Mouse (Mus musculus) spleen, adult 12 weeks (tissue): ENCODE measurements around the gene Hoxc9.

Experiments used
- DNase-seq: peaks from one replicate; pipeline ENCODE4 v3.0.0; 2022; ENCODE audit warnings: low spot score

Gene Hoxc9

DNA sequence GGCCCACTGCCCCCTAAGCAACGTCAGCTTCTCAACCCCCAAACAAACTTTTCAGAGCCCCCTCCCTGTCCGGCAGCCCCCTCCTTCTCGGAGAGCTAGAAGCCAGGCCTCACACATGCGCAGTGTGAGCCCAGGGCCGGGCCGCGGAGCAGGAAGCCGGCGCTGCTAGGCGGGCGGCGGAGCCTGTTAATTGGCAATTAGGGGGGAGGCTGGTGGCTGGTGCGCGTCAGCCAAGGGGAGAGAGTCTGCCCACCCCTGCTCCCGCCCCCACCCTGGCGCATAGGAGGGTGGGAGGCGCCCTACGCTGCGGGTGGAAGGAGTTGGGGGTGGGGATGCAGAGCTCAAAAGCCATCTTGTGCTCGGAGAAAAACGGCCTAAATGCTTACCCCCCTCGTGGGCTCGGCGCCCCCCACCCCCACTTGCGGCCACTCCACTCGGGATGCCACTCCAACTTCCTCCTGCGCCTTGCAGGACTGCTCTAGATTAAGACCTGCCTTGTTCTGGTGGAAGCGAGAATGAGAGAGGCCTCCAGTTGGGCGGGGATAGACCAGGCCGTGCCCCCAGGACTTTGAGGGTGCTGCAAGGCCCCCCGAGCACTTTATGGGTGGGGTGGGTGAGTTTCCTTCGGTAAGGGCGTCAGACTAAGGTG is 23.1 kb downstream of the Hoxc9 start:
- DNase-seq, result no peak

DNA sequence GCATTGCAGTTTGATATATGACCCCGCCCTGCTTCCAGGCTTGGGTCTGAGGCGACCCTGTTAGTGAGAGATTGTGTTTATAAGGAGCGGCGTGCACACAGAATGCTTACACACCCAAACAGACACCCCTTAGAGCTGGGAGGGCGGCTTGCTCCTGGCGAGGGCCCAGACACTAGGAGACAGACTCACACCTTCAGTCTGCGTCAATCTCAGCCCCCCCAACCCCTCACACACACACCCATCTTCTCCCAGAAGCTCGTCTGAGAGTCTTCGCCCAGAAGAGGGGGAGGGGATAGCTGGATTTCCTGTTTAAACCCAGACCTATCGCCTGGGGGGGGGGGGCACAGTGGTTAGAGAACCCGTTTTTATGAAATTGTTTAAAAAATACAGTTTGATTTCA is 23.7 kb downstream of the Hoxc9 start:
- DNase-seq, result no peak

DNA sequence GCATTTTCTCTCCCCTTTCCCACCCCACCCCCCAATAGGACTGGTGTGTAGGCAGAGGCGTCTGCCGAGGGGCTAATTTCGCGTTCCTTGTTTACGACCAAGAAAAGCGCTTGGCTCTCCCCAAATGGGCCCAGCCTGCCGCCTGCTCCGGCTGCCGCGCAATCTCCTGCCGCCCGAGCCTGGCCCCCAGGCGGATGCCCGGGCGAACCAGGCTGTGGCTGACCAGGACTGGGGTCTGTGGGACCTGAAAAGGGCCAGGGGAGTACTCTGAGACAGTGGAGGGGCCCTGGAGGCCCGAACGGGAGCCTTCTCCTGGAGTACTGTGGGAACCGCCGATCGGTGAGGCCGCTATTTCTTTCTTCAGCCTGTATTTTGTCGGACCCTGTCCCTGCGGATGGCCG is 24.3 kb downstream of the Hoxc9 start:
- no peak for DNase-seq

DNA sequence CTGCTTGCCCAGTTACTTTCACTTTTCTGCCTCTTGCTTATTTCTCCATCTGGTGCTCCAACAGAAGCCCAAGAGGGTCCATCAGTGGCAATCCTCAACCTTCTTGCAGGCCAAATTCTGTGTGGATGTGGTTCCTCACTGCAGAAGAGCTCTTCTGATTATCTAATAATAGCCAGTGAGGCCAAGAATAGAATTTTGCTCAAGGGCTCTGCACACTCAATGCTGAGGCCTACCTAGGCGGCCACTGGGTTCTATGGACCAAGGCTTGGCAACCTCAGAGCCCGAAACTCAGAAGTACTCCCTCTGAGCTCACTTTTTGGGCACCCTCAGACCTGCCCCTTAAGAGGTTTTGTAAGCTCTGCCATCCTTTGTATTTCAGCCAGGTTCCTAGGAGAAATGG is 25.1 kb downstream of the Hoxc9 start:
- DNase-seq, result no peak

DNA sequence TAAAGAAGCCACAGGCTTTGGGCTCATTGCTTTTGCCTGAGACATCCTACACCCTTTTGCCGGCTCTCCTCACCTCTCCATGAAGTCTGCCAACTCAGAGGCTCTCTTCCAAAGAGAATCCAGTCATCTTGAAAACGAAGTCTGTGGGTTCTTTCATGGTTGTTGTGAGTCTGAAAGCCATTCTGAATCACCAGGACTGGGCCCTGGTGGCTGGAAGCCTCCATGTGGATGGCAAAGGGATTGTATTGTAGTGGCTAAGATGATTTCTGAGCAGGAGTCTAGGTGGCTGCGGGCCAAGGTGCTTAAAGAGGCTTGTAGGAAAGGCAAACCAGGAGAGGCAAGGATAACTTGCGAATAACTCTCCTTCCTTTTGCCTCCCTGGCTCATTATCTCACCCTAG is 25.9 kb downstream of the Hoxc9 start:
- no peak for DNase-seq

DNA sequence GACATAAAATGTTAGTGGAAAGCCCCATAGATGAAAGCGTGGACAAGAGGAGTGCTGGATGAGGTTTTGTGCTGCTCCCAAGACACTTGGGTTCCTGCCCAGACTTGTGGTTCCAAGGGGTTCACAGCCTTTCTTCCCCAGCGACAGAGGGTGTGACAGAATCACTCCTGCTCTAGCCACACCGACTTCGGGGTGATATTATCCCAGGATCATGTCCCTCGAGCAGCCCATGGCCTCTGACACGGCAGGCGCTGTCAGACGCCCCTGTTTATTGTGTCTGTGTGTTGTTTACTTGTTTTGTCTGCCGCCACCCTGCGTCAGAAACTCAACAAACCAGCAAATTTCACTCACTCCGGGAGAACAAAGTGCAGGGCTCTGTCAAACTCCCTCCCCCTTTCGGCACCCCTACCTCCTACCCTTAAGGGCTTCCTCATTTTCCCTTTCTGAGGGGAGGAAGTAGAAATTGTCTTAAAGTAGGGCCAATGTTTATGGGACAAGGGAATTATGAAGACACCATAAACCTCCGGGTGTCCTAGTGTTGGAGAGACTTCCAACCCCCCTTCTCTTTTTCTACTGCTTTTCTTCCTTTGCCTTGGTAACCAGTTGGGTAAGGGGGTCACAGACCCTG is 26.7 kb downstream of the Hoxc9 start:
- no peak for DNase-seq

DNA sequence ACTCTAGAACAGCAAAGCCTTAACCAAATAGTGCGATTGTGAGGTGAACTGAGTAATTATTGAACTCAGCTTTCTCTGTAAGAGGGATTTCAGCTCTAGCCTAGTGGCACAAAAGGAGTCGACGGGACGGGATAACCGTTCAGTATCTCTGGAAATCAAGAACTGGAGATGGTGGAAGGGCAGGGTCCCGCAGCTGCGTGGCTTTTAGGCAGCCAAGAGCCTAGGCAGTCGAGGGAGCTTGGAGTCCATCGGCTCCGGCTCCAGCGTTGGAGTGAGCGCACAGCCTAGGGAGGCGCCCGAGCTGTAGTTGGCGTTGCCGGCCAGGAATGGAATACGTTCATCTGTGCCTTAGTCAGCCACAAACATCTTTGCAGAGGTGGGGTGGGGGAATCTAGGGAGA is 29.1 kb downstream of the Hoxc9 start:
- no peak for DNase-seq

DNA sequence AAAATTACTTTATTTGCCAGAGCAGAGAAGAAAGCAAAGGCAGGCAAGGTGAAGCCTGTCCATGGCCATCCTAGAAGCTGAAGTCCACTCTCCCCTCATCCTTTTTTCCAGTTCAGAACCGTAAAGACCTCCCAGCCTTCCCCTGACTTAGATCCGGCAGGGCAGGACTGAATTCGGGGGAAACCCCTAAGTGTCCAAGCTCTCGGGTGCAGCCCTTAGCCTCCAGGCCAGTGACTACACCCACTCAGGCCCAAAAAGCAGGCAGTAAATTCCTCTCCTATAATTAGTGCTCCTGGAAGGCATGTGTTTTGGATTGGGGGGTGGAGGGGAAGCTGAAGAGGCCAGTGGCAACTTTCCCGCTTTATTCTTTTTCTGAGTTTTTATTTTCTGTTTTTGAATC is 29.6 kb downstream of the Hoxc9 start:
- DNase-seq, result no peak

DNA sequence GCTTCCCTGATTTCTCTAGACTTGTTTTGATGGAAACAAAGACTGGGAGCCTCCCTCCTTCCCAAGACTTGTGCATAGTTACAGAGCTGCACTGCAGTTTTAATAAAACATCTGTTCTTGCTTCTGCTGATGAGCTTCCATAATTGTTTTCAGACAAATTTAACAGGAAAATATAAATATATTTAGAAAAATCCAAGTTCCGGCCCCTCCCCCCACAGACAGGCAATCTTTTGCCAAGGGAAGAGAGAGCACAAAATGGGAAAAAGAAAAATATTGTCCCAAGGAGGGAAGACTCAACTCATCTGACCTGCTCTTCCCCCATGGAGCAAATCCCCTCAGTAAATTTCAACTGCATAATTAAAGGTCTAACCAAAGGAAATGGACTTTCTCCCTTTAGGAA is 30.1 kb downstream of the Hoxc9 start:
- no peak for DNase-seq

DNA sequence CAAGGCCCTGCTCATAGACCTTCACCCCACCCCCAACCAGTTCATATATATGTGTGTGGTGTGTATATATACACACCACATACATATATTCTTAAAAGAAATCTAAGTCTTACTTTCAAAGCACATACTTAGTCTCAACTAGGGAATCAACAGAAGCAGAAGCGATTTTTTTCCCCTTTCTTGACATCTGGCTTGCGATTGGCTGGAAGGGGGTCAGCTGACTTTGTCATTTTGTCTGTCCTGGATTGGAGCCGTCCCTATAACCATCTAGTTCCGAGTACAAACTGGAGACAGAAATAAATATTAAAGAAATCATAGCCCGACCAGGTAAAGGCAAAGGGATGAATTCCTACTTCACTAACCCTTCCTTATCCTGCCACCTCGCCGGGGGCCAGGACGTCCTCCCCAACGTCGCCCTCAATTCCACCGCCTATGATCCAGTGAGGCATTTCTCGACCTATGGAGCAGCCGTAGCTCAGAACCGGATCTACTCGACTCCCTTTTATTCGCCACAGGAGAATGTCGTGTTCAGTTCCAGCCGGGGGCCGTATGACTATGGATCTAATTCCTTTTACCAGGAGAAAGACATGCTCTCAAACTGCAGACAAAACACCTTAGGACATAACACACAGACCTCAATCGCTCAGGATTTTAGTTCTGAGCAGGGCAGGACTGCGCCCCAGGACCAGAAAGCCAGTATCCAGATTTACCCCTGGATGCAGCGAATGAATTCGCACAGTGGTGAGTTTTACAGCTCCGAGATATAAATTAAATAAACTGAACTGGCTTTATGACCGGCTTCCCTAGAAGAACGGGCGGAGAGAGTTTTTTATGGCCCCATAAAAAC is 33.2 kb downstream of the Hoxc9 start:
- no peak for DNase-seq

DNA sequence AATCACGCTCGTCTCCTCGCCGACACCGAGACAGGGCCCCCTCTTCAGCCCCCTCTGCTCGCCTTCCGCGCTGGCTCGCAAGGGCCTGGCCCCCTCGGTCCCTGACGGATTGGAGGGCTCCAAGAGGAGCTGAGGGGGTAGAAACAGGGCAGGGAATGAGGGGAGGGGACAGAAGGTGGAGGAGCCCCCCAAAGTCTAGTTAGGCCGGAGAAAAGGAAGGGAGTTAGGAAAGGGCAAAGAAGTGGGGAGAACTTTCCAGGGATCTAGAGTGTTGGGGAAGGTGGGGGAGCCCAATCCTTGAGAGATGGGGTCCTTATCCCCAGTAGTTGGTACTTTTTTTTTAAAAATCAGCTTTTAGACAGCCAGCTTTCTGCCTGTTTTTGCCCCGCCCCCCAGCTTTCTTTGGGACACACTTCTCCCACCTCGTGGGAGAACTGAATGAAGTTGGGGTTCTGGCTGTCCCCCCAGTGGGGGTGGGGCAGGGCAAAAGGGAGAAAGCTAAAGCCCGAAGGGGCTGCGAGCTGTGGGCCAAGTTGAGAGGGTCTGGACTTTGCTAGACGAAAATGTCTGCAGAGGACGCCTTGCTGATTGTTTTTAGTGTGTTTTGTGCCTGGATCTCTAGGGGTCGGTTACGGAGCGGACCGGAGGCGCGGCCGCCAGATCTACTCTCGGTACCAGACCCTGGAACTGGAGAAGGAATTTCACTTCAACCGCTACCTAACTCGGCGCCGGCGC is 34.0 kb downstream of the Hoxc9 start:
- DNase-seq, result no peak

DNA sequence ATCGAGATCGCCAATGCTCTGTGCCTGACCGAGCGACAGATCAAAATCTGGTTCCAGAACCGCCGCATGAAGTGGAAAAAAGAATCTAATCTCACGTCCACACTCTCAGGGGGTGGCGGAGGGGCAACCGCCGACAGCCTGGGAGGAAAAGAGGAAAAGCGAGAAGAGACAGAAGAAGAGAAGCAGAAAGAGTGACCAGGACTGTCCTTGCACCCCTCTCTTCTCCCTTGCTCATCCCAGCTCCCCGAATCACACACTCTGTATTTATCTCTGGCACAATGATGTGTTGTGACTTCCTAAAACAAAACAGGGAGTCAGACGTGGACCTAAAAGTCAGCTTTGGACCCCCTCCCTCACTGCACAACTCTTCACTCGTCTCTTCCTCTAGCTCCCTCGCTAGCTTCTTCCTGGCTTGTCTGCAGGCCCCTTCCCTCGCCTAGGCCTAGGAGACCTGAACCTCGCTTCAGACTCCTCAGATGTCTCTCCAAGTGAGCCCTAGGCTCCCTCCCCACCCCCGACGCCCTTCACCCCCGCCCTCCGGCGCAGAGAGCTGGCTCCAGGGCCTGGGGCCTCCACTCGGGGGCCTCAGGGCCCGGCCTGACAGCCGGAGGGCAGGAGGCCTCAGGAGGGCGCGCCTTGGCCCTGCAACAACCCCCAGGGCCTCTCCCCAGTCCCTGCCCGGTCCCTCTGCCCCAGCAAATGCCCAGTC is 34.8 kb downstream of the Hoxc9 start:
- no peak for DNase-seq

DNA sequence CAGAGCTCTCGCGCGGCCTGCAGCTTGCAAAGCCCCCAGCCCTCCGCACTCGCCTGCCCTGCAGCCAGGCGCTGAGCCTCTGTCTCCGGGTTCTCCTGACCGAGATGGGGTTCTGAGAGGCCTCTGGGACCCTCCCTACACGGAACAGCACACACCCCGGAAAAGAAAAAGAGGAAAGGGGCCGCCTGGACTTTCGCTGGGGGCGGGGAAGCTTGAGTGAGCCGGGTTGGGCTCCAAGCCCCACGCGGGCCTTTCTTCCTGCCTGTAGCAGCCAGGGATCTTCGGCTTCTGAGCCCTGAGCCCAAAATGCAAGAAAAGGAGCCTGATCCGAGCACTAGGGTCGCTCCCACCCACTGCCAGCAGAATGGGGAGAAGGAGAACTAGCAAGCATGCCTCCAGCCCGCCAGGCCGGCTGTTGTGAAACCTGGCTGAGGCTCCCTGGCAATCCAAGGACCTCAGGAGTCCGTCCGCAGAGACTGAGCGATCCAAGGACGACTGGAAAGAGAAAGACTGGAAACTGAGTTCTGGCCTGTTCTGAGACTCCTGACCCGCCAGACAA is 35.8 kb downstream of the Hoxc9 start:
- DNase-seq, result no peak

DNA sequence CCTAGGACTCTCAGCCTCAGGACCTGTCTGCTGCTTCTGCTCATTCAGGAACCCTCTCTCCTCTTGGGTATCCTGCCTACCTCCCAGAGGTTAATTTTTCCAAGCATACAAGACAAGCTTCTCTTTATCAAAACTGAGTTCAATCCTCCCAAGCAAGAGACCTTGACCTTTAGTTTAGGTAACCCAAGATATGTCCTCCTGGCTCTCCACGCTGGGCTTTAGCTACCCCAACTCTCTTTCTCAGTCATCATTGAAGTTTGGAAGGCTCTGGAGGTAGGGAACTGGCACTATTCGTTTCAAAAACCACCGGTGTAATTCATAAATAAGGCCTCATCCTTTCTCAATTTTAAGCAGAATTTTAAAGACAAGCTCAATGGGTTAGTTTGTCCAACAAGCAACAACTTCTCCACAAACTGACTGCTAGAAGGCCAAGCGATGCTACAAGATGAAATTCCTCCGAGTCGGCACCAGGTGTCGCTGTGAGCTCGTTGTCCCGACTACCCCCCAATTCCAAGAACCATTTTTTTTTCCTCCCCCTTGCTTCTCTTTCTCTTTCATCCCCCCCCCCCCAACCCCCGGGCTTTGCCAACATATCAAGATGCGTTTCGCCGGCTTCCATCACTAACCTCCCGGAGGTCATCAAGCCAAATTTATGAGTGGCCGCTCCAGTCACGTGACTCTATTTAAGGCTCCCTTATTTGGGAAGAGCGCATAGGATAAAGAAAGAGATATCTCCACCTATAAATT is 37.2 kb downstream of the Hoxc9 start:
- DNase-seq, result no peak

DNA sequence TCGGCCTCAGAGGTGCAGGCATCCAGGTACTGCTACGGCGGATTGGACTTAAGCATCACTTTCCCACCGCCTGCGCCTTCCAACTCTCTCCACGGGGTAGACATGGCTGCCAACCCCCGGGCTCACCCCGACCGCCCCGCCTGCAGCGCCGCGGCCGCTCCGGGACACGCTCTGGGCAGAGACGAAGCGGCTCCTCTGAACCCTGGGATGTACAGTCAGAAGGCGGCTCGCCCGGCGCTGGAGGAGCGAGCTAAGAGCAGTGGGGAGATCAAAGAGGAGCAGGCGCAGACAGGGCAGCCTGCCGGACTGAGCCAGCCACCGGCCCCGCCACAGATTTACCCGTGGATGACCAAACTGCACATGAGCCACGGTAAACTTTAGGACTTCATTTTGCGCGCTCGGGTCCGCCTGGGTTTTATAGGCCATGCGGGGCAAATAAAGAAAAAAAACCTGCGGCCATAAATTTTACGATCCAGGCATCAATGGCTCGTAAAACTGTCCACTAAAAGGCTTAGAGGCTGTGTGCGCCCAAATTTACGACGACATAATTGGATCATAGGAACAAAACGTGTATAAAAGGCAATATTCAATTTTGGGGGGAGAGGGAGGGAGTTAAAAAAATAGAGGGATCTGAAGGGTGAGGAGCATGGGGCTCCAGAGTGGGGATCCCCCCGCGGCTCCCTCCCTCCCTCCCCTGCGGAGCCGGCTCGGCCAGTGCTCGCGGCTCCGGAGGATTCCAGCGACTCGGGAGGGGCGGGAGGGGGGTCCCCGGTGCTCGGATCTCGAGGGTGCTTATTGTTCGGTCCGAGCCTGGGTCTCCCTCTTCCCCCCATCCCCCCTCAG is 38.1 kb downstream of the Hoxc9 start:
- no peak for DNase-seq

DNA sequence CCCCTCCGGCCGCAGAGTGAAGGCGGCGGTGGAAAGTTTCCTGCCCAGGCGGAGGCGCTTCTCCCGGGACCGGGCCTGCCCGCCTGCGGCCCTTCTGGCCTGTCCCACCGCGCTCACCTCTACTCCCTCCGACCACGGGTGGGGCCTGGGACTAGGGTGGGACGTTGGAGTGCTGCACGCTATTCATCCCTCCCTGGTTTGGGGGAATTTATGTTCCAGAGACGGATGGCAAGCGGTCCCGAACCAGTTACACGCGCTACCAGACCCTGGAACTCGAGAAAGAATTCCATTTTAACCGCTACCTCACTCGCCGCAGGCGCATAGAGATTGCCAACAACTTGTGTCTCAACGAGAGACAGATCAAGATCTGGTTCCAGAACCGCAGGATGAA is 38.8 kb downstream of the Hoxc9 start:
- DNase-seq, result no peak

DNA sequence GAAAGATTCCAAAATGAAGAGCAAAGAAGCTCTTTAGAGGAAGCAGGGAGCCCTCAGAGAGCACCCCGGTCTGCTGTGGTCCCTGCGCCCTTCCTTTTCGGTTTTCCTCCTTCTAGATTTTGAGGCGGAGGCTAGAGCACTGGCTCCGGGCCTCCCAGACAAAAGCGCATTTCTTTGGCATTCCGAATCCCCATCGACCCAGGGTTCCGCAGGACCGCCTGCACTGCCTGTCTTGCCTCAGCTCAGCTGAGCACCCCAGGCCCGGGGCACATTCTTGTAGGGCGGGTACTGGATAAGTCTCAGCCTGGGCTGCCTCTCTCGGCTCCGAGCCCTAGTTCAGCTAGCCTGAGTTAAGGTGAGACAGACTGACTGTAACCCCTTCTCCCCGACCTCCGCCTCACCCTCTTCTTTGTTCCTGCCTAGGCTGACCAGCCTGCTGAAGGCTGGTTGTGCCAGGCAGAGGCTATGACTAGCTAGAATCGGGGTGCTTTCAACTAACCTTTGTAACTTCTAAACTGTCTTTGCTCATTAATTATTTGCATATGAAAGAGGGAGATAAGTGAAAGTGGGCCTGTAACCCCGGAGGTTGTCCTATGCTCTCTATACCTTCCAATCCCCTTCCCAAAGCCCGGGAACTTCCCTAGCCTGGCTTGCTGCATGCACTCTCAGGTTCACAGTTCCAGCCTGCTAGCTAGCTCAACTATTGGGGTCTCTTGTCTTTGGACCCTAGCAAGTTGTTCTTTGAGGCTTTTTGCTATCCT is 39.3 kb downstream of the Hoxc9 start:
- no peak for DNase-seq

DNA sequence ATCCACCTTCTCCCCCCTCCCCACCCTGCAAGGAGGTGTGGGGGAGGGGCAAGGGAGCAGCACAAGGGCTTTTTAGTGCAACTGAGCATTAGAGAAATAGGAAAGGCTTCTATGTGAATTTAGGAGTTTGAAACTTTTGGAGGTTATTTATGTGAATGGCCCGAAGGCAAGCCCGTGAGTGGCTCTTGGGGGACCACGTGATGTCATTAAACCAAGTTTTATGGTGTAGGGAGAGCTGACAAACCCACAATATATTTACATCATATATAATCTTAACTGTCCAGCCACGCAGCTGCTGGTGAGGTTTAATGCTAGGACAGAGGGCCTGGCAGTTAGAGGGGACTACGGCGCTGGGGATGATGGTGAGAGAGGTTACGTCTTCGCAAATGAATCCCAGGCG is 42.4 kb downstream of the Hoxc9 start, which contains the start of gene Hoxc4:
TSS of gene Hoxc4 (plus strand) at position 299 of the 400 bp plus-strand sequence.
- no peak for DNase-seq

DNA sequence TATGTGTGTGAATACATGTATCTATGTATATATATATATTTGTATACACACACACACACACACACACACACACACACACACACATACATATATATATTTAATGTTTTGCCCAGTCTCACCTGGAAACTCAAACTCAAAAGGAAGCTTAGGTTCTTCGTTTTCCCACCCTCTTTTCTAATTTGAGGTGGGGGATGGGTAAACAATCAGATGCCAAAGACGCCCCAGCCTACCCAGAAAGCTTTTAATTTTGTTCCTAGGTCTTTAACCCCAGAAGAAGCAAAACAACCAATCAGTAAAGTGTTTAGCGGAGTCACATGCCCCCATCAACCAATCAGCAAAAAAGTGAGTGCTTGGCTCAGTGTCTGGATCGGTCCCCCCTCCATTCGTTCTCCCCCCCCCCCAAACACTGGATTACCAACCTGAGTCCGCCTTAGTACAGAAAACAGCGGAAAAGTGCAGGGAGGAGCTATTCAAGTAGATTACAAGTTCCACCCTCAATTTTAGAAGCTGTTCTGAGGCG is 44.7 kb downstream of the Hoxc9 start:
- DNase-seq, result no peak
